Mouse (Mus musculus) limb, embryonic 15.5 days (tissue): ENCODE measurements around the gene Plcd4. TPM values are rescaled to one million over a fixed set of nuclear protein-coding genes. Genes with fewer than 3 reads are reported as not detected.

ENCODE experiments used
- ATAC-seq: fragments of 200-750 bp; cut with Nextera tagmentation; 2 replicates; pipeline ENCODE4 v1.8.0; 2017; ENCODE audit warnings: low read depth, moderate TSS enrichment; ENCODE audit not compliant: insufficient number of reproducible peaks, low FRiP score, low TSS enrichment
- H3K27ac ChIP-seq: fragments of 300-500 bp; sonication (generic); 2 replicates; pipeline ENCODE4 v1.5.1; 2015; ENCODE audit warnings: moderate library complexity, mild to moderate bottlenecking, inconsistent platforms
- H3K27me3 ChIP-seq: fragments of 300-500 bp; sonication (generic); 2 replicates; pipeline ENCODE4 v1.6.1; 2015; ENCODE audit warnings: inconsistent platforms
- H3K36me3 ChIP-seq: fragments of 300-500 bp; sonication (generic); 2 replicates; pipeline ENCODE4 v1.6.1; 2015; ENCODE audit warnings: inconsistent platforms
- H3K4me1 ChIP-seq: fragments of 300-500 bp; sonication (generic); 2 replicates; pipeline ENCODE4 v1.6.1; 2015; ENCODE audit warnings: inconsistent platforms
- H3K4me2 ChIP-seq: fragments of 300-500 bp; sonication (generic); 2 replicates; pipeline ENCODE4 v1.6.1; 2015; ENCODE audit warnings: mild to moderate bottlenecking, inconsistent platforms
- H3K4me3 ChIP-seq: fragments of 300-500 bp; sonication (generic); 2 replicates; pipeline ENCODE4 v1.5.1; 2015; ENCODE audit warnings: mild to moderate bottlenecking, inconsistent platforms
- H3K9ac ChIP-seq: fragments of 300-500 bp; sonication (generic); 2 replicates; pipeline ENCODE4 v1.6.1; 2015; ENCODE audit warnings: inconsistent platforms
- H3K9me3 ChIP-seq: fragments of 300-500 bp; sonication (generic); 2 replicates; pipeline ENCODE4 v1.6.1; 2016; ENCODE audit warnings: inconsistent platforms
- WGBS: fragments of 180-500 bp; shearing (Covaris S2); methylation state at CpG from one replicate; pipeline ENCODE4 v1.1.7; 2015; 5-methylcytosine and 5-hydroxymethylcytosine counted together
- polyA plus RNA-seq: library from polyadenylated mRNA; unstranded; fragments of >200 nt; fragmentation: Nextera tagmentation; extraction: Ambion mirVana; gene quantifications from 2 replicates; pipeline ENCODE4 v1.2.1, GENCODE M21; 2015

Plcd4 gene
- polyA plus RNA-seq, 1 experiment from 2014 or later: 0.92 TPM

DNA sequence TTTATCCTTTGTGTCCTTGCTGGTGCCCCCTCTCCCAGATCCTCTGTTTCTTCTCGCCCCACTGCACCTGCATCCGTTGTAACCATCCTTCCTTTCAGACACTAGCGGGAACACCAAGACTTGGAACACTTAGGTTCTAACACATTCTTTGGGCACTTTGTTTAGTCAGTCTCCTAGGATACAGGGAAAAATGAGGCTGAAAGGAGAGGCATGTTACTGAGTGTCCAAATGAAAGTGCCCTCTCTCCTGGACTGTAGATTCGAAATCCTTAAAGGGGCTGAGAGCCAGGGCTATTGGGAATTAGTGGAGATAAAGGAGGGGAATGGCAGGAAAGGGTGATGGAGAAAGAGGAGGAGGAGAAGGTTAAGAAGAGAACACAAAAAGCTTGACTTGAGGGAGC is 1.5 kb downstream of the Plcd4 start, which contains the start of gene Usp37:
Gene Usp37 (minus strand): TSS at position 101 of the 400 bp plus-strand sequence.
- H3K4me2 ChIP-seq: no peak within 1 kb of the TSS
- no peaks in the 10 kb centered on the region for H3K36me3 ChIP-seq
- no peak within 1 kb of the TSS for H3K9ac ChIP-seq
- no peak within 1 kb of the TSS for H3K27ac ChIP-seq
- H3K4me1 ChIP-seq: peaks cover 5% of the 10 kb centered on the region; the same call in 1 of the 2 replicates
- H3K9me3 ChIP-seq: no peaks in the 10 kb centered on the region
- H3K4me3 ChIP-seq: no peak within 1 kb of the TSS
- ATAC-seq: no peak
- WGBS: 79% methylated on average over 4 of the region's 4 CpGs
- no peaks in the 10 kb centered on the region for H3K27me3 ChIP-seq

DNA sequence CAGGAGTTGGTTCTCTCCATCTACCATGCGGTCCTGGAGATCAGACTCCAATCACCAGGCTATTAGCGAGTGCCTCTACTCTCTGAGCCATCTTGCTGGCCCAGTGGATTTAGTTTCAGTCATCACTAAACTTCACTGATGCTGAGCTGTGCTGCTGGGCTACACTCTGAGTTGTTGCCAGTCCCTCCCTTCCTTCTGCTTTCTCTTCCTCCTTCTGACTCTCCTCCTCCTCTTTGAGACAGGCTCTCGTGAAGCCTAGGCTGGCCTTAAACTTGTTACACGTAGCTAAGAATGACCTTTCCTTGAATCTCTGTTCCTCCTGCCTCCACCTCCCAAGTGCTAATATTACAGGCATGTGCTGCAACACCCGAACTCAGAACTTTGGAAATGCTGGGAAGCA is 16.4 kb downstream of the Plcd4 start:
- Histone ChIP-seq H3K9me3 (no peaks in the 10 kb centered on the region), H3K27ac (no peak overlapping the region), H3K9ac (no peak overlapping the region), H3K4me2 (no peak overlapping the region), H3K4me3 (no peak overlapping the region), H3K27me3 (no peaks in the 10 kb centered on the region), H3K36me3 (peaks cover 7% of the 10 kb centered on the region), H3K4me1 (no peaks in the 10 kb centered on the region)
- WGBS: 85% methylated on average over 5 of the region's 5 CpGs
- no peak for ATAC-seq

DNA sequence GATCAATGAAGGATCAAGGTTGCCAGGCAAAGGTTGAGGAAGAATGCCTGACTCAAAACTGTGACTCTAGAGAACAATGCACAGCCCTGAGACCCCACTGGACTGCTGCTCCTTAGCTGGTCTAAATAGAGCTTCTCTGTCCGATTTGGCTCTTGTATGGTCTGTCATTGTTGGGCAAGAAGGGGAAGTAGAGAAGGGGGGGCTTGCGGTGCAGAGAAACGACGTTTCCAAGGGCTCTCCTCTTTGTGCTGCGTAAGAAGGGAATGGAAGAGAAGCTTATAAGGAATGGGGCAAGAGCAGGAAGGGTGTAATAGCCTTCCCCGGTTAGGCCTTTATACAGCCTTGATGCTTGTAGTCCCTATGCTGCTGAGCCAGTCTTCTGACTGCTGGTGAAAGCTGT is 23.1 kb downstream of the Plcd4 start:
- WGBS: 95% methylated on average over 6 of the region's 6 CpGs
- no peak for ATAC-seq
- no peak overlapping the region for H3K27ac ChIP-seq
- no peak overlapping the region for H3K4me2 ChIP-seq
- H3K9ac ChIP-seq: no peak overlapping the region
- no peaks in the 10 kb centered on the region for H3K9me3 ChIP-seq
- no peaks in the 10 kb centered on the region for H3K4me1 ChIP-seq
- H3K36me3 ChIP-seq: peaks cover 69% of the 10 kb centered on the region
- no peak overlapping the region for H3K4me3 ChIP-seq
- H3K27me3 ChIP-seq: no peaks in the 10 kb centered on the region

DNA sequence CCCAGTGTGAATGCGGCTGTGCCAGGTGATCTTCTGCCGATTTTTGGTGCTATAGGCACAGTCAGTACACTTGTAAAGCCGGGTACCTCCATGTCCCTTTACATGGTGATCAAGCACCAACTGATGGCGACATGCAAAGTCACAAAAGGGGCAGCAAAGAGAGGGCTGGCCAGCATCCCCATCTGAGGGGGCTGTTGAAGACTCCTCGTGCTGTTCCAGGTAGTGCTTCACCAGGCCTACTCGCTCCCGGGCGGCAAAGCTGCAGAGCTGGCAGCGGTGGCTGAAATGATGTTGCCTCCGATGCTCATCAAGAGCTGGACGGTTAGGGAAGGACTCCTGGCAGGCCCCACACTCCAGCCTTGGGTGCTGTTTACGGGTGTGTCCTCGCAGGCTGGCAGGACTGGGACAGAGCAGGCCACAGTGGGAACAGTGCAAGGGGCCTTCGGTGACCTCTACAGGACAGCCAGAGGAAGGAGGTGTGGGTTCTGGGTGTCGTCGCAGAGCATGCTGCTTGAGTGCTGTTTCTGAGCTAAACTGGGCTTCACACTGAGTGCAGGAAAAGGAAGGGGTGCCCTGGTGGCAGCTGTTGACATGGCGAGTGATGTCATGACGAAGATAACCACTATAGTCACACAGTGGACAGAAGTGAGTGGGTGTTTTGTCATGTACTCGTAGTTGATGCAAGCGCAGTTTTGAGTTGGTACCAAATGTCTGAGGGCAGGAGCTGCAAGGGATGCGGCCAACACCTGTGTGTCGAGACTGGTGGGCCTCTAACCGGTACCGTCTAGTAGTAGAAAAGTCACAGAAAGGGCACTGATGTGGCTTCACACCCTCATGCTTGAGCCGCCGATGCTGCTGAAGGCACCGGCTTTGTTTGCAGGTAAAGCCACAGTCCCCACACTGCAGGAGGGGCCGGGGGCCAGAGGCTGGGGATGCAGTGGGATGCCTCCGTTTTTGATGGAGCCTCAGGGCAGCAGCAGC is 27.3 kb downstream of the Plcd4 start:
- 92% methylated on average over 29 of the region's 29 CpGs for WGBS
- H3K4me1 ChIP-seq: no peaks in the 10 kb centered on the region
- no peaks in the 10 kb centered on the region for H3K9me3 ChIP-seq
- no peak overlapping the region for H3K4me3 ChIP-seq
- no peak overlapping the region for H3K4me2 ChIP-seq
- no peaks in the 10 kb centered on the region for H3K27me3 ChIP-seq
- ATAC-seq: no peak
- no peak overlapping the region for H3K9ac ChIP-seq
- H3K27ac ChIP-seq: no peak overlapping the region
- peaks cover 91% of the 10 kb centered on the region for H3K36me3 ChIP-seq

DNA sequence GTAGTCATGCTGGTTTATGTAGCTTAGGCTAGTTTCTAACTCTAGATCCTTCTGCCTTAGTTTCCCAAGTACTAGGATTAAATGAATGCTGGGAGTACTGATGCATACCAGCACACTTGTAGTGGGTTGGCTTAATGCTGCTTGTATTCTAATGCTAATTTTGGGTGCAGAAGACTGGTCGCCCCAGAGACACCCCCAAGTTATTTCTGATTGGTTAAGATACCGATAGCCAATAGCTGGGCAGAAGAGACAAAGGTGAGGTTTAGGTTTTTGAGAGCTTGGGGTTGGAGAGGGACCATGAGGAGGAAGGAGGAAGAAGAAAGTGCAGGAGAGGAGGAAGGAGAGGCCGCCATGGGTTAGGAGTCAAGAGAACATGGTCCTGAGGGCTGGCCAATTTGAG is 39.9 kb downstream of the Plcd4 start:
- H3K4me3 ChIP-seq: no peak overlapping the region
- peaks cover 47% of the 10 kb centered on the region for H3K36me3 ChIP-seq
- H3K9me3 ChIP-seq: no peaks in the 10 kb centered on the region
- 78% methylated on average over 3 of the region's 3 CpGs for WGBS
- H3K4me2 ChIP-seq: no peak overlapping the region
- no peaks in the 10 kb centered on the region for H3K27me3 ChIP-seq
- ATAC-seq: no peak
- no peak overlapping the region for H3K27ac ChIP-seq
- H3K4me1 ChIP-seq: peaks cover 20% of the 10 kb centered on the region
- no peak overlapping the region for H3K9ac ChIP-seq

DNA sequence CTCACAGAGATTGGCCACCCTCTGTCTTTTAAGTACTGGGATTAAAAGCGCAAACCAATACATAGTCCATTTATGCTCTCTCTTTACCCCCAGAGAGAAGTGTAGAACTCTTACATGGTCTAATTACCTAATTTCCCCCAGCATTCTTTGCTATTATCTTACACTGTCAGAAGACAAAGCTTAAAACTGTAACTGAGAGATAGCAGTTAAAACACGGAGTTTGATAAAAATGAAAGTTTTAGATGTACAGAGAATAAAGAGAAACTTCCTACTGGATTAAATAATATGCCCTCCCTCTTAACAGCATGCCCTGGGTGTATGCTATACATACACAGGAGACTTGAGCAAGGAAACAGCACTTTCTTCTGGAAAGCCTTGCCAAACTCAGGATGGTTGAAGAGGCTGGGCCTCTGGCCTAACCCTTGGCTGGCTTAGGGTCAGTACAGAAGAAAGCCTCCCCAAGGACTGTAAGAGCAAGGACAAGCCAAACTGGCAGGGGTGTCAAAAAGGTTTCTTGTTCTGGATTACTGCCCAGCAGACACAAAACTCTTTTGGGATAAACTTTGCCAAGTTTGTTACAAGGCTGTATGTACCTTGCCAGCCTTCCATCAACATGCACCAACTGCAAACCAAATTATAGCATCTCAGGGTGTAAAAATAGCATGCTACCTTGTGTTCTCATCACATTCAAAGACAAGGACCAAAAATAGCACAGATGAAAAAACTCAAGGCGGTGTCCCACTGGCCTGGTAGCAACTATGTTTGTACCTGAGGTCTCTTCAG is 42.1 kb downstream of the Plcd4 start:
- Histone ChIP-seq H3K4me1 (peaks cover 26% of the 10 kb centered on the region), H3K4me3 (no peak overlapping the region), H3K4me2 (no peak overlapping the region), H3K27me3 (no peaks in the 10 kb centered on the region), H3K27ac (no peak overlapping the region), H3K36me3 (peaks cover 26% of the 10 kb centered on the region), H3K9ac (no peak overlapping the region), H3K9me3 (no peaks in the 10 kb centered on the region)
- 92% methylated on average over 3 of the region's 3 CpGs for WGBS
- ATAC-seq: no peak

DNA sequence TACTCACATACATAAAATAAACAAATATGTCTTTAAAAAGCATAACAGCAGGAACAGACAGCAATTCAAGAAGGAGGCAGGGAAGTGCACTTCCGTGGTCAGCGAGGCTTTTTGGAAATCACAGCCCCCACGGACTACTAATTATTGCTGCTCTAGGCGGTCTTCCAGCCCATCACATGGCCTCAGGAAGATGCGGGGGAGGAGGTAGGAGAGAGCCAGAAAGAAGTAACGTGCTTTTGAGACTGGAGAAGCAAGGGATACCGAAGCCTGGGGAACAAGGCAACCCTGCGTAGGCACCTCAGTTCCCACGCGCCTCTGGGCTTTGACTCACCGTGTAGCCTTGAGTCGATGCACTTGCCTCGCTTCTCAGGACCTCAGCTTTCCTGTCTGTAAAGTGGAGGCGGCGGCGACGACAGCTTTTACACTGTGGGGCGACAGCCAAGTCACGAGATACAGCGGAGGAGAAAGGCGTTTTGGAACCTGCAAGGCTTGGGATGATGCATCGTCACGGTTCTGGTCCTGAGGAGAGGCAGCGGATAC is 44.6 kb downstream of the Plcd4 start:
- H3K4me2 ChIP-seq: peak overlapping the region; percentile 73
- no peak for ATAC-seq
- H3K9ac ChIP-seq: peak overlapping the region; percentile 77
- H3K27ac ChIP-seq: peak overlapping the region; percentile 94
- under 1% methylated on average over 24 of the region's 24 CpGs for WGBS
- H3K27me3 ChIP-seq: no peaks in the 10 kb centered on the region
- peak overlapping the region; percentile 97 for H3K4me3 ChIP-seq
- no peaks in the 10 kb centered on the region for H3K9me3 ChIP-seq
- peaks cover 39% of the 10 kb centered on the region for H3K36me3 ChIP-seq
- peaks cover 26% of the 10 kb centered on the region for H3K4me1 ChIP-seq

DNA sequence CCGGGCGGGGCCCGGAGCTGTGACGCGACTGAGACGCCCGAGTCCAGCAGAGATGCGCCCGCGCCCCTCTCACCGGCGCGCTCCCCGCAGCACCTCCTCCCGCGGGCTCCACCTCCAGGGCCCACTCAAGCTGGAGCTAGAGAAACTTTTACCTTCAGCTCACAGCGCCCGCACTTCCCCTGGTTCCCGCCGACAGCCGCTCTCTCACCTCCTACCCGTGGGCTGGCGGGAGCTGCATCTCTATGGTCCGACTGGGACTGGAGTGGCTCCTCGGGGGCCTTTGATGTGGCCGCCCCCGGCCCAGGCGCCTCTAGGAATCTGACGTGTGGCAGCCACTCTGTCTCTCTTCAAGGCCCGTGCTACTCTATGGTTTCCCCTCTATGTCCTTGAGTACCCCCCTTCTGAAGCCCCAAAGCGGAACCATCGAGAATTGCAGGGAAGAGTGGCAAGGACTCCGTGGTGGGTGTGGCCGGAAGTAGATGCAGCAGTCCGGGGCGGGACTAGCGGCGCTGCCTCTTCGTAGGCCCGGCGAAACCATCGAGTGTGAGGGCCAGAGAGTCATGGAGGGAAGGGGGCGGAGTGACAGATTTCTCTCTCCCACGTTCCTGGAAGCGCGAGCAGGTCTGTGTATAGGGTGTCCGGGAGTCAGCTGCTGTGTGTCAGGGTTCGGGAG is 45.2 kb downstream of the Plcd4 start, which contains the start of the genes Zfp142 and Bcs1l:
Gene Zfp142 (minus strand): TSS at position 474 of the 673 bp plus-strand sequence.
Gene Bcs1l (plus strand): TSS at position 517 of the 673 bp plus-strand sequence.
- Histone ChIP-seq H3K27ac (peak within 1 kb of the TSS; percentile 94), H3K4me3 (peak within 1 kb of the TSS; percentile 97), H3K27me3 (no peaks in the 10 kb centered on the region), H3K36me3 (peaks cover 36% of the 10 kb centered on the region), H3K4me1 (peaks cover 26% of the 10 kb centered on the region), H3K9me3 (no peaks in the 10 kb centered on the region), H3K4me2 (peak within 1 kb of the TSS; percentile 73), H3K9ac (peak within 1 kb of the TSS; percentile 77)
- ATAC-seq: peak; percentile 99
- under 1% methylated on average over 47 of the region's 48 CpGs for WGBS

DNA sequence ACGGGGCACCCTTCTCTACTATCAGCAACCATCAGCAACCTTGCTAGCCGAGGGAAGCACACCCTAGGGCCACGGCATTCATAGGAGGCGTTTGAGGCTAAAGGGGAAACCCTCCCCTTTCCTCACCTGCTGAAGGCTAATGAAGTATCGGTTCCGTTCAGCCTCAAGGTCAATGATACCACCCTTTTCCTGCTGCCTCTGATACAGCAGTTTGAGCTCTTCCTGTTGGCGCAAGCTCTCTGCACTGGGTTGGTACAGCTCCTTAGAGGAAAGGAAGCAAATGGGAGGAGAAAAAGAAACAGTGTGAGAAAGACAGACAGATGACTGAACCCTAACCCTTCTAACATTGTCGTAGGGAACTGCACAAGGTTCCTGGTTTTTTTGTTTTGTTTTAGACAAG is 51.7 kb downstream of the Plcd4 start:
- no peak for ATAC-seq
- no peaks in the 10 kb centered on the region for H3K27me3 ChIP-seq
- WGBS: 83% methylated on average over 8 of the region's 8 CpGs
- H3K36me3 ChIP-seq: peaks cover 78% of the 10 kb centered on the region
- no peak overlapping the region for H3K9ac ChIP-seq
- no peaks in the 10 kb centered on the region for H3K4me1 ChIP-seq
- no peak overlapping the region for H3K4me3 ChIP-seq
- no peak overlapping the region for H3K4me2 ChIP-seq
- H3K27ac ChIP-seq: no peak overlapping the region
- no peaks in the 10 kb centered on the region for H3K9me3 ChIP-seq

DNA sequence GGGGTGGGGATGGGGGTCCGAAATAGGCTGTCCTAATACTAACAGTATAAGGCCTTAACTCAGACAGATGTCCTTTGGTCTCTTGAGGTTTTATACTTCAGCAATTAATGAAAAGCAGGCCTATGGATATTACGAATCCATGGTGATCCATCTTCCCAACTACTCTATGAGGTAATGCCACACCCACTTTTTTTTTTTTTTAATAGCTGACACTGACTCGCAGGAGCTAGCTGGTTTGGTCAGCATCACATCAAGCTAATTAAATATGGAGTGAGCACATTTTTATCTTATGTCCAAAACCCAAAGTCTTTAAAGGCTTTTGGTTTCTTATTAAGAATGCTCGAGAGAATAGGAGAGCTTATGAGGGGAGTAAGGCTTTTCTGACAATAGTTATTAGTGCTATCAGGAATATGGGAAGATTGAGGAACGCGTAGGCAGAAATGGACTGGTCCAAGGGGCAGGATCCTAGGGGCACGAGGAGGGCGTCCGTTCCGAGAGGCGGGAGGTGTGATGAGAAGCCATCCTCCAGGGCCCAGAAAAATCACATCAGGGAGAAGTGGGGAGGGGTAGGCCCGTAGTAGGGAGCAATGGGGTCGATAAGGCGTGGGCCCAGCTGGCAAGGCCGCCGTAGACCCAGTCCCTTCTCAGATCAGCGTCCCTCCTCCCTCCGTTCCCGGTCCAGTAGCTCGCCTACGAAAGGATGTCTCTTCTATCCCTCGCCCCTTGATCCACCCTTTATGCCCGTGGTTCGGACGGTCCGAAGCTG is 58.0 kb downstream of the Plcd4 start:
- Histone ChIP-seq H3K4me1 (peaks cover 12% of the 10 kb centered on the region), H3K27me3 (no peaks in the 10 kb centered on the region), H3K9ac (peak overlapping the region; percentile 81), H3K4me2 (peak overlapping the region; percentile 80), H3K4me3 (peak overlapping the region; percentile 85), H3K9me3 (no peaks in the 10 kb centered on the region), H3K36me3 (peaks cover 32% of the 10 kb centered on the region), H3K27ac (no peak overlapping the region)
- WGBS: 6% methylated on average over 26 of the region's 26 CpGs
- ATAC-seq: peak; percentile 49
